Mouse (Mus musculus) testis, adult 2 months (tissue): Measurements from ENCODE around the gene Mc3r.

Source experiments
- CTCF ChIP-seq: fragments of 200-500 bp; IDR thresholded peaks from 2 replicates; pipeline ENCODE4 v1.5.1; 2012; ENCODE audit warnings: low read depth, mild to moderate bottlenecking, inconsistent platforms, low read length, moderate library complexity; ENCODE audit not compliant: control insufficient read depth, insufficient read depth, insufficient replicate concordance
- POLR2A ChIP-seq: fragments of 200-500 bp; IDR thresholded peaks from 2 replicates; pipeline ENCODE4 v1.6.1; 2012; ENCODE audit warnings: low read depth, mild to moderate bottlenecking, inconsistent platforms, low read length, moderate library complexity; ENCODE audit not compliant: control insufficient read depth

GRCm38 (mm10) chr2:172229190-172229589 lies 19.1 kb upstream of the Mc3r start:
- TF ChIP-seq CTCF (no peak), POLR2A (no peak)
